Mouse (Mus musculus): ENCODE data around the gene Il1r1. TPM values are rescaled to one million over a fixed set of nuclear protein-coding genes. Genes with fewer than 3 reads are reported as not detected.
A peak's percentile ranks its signal among the peaks of the same experiment; 100 is the strongest.
"Not testable (repeated sequence)": the region's sequence is repeated elsewhere in the genome, so short reads cannot be mapped to it uniquely, and the experiment has no call there.

Gene Il1r1
- polyA plus RNA-seq, 1 experiment: 3.4 TPM

DNA sequence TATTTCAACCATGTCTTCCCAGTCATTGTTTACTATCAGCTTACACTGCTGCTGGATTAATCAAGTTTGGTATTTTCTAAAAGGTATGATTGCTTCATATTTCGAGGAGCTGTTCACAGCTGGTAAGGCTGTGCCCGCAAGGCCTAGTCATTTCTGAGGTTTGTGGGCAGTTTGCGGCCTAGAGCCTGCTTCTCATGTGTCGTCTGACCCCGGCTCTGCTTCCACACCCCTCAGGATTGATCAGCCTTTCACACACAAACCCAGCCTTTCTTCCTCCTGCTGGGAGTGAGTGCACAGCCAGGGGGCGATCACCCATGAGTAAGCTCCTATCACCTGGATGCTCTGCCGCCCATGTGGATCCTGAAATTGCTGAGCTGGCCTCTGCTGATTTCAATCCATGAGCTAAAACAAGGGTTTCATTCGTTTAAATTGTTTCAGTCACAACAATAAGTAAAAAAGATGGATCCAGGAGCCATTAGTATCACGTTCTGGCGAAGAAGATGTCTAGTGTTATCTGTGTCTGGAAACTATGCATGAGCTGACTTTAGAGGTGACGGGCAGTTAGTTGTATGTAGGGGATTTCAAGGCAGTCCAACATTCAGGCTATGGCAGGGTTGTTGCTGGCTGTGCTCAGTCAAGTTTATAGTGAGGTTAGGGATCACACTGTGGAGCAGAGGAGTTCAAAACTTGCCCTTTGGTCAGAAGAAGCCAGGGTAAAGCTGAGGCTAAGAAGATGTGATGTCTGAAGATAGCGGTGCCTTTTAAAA lies 65.8 kb downstream of the Il1r1 start:
- TF ChIP-seq CTCF (conservative IDR thresholded peaks at IDR 0.05; ENCODE audit: insufficient read depth, insufficient read length, low read depth, low read length): 0 out of 2 replicates have a peak, but pooled peaks have one; percentile 15
- TF ChIP-seq POLR2A (IDR thresholded peaks at IDR 0.05; ENCODE audit: low read depth, low read length): no peak
- no peaks in the 10 kb centered on the region for H3K27me3 ChIP-seq (replicated peaks; ENCODE audit: control insufficient read depth, insufficient read depth, low read length)
- WGBS: 78% methylated on average over 12 of the region's 12 CpGs

DNA sequence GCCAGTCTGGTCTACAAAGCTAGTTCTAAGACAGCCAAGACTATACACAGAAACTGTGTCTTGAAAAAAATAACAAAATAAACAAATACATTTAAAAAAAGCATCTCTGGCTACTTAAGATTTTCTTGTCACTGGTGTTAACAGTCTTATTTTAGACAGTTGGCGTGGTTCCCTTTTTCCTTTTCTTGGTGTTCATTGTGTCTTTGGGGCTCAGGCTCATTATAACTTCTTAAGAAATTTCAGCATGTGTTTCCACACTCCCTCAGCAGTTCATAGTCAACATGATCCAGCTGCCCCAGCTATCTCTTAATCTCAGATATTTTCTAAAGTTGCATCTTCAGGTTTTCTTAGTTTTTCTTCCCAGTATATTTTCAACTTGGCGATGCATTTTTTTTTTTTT lies 67.4 kb downstream of the Il1r1 start:
- 89% methylated on average over 2 of the region's 2 CpGs for WGBS
- H3K27me3 ChIP-seq (replicated peaks; ENCODE audit: control insufficient read depth, insufficient read depth, low read length): no peaks in the 10 kb centered on the region
- no peak overlapping the region for H3K27ac ChIP-seq (ENCODE audit: insufficient read depth, low read depth, low read length)
- H3K36me3 ChIP-seq (ENCODE audit: control insufficient read depth, insufficient read depth, low read length): no peaks in the 10 kb centered on the region
- no peak overlapping the region for H3K4me3 ChIP-seq (ENCODE audit: insufficient read depth, low read depth, low read length)
- 0 out of 2 replicates have a peak, but pooled peaks cover 3% of the 10 kb centered on the region for H3K4me1 ChIP-seq (ENCODE audit: control insufficient read depth, insufficient read depth, low read length)
- DNase-seq: no peak
- TF ChIP-seq POLR2A (IDR thresholded peaks at IDR 0.05; ENCODE audit: low read depth, low read length) (no peak), CTCF (conservative IDR thresholded peaks at IDR 0.05; ENCODE audit: insufficient read depth, insufficient read length, low read depth, low read length) (no peak)

More for the DNA sequence above, 65.8 kb downstream of the Il1r1 start:
- Histone ChIP-seq H3K36me3 (ENCODE audit: control insufficient read depth, insufficient read depth, low read length) (no peaks in the 10 kb centered on the region), H3K27ac (ENCODE audit: insufficient read depth, low read depth, low read length) (no peak overlapping the region), H3K4me1 (ENCODE audit: control insufficient read depth, insufficient read depth, low read length) (0 out of 2 replicates have a peak, but pooled peaks cover 3% of the 10 kb centered on the region), H3K4me3 (ENCODE audit: insufficient read depth, low read depth, low read length) (no peak overlapping the region)
- no peak for DNase-seq

DNA sequence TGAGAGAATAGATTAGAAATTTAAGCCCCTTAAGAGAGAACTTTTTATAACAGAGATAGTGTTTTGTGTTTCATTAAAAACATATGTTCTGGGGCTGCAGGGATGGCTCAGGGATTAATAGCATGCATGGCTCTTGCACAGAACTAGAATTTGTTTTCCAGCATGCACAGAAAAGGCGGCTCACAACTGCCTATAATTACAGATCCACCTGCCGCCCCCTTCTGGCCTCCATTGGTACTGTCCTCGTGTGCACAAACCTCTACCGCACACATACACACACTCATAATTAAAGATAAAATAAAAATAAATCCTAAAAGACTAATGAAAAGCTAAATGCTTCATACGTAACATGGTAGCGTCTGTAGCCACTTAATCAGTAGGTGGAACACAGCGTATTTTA lies 69.0 kb downstream of the Il1r1 start:
- Histone ChIP-seq H3K36me3 (ENCODE audit: control insufficient read depth, insufficient read depth, low read length) (no peaks in the 10 kb centered on the region), H3K27me3 (replicated peaks; ENCODE audit: control insufficient read depth, insufficient read depth, low read length) (no peaks in the 10 kb centered on the region), H3K4me3 (ENCODE audit: insufficient read depth, low read depth, low read length) (no peak overlapping the region), H3K27ac (ENCODE audit: insufficient read depth, low read depth, low read length) (no peak overlapping the region), H3K4me1 (ENCODE audit: control insufficient read depth, insufficient read depth, low read length) (0 out of 2 replicates have a peak, but pooled peaks cover 2% of the 10 kb centered on the region)
- TF ChIP-seq CTCF (conservative IDR thresholded peaks at IDR 0.05; ENCODE audit: insufficient read depth, insufficient read length, low read depth, low read length) (peak; percentile 40; the same call in 1 of the 2 replicates), POLR2A (IDR thresholded peaks at IDR 0.05; ENCODE audit: low read depth, low read length) (no peak)
- no peak for DNase-seq
- 96% methylated on average over 7 of the region's 7 CpGs for WGBS

DNA sequence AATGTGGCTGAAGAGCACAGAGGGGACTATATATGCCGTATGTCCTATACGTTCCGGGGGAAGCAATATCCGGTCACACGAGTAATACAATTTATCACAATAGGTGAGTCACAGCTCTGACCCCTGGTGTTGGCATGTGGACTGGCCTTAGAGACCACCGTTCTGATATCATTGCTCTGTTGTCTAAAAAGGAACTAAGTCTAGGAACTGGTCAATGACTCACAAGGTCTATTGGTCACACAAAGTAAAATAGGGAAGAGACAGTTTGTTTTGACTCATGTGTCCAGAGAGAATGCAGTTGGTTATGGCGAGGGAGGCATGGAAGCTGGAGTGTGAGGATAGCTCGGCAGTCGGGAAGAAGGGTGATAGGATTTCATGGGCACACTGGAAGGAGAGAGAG lies 69.9 kb downstream of the Il1r1 start:
- TF ChIP-seq POLR2A (IDR thresholded peaks at IDR 0.05; ENCODE audit: low read depth, low read length) (no peak), CTCF (conservative IDR thresholded peaks at IDR 0.05; ENCODE audit: insufficient read depth, insufficient read length, low read depth, low read length) (no peak)
- Histone ChIP-seq H3K27me3 (replicated peaks; ENCODE audit: control insufficient read depth, insufficient read depth, low read length) (no peaks in the 10 kb centered on the region), H3K36me3 (ENCODE audit: control insufficient read depth, insufficient read depth, low read length) (no peaks in the 10 kb centered on the region), H3K4me3 (ENCODE audit: insufficient read depth, low read depth, low read length) (no peak overlapping the region), H3K4me1 (ENCODE audit: control insufficient read depth, insufficient read depth, low read length) (no peaks in the 10 kb centered on the region), H3K27ac (ENCODE audit: insufficient read depth, low read depth, low read length) (no peak overlapping the region)
- 76% methylated on average over 9 of the region's 9 CpGs for WGBS
- DNase-seq: no peak

DNA sequence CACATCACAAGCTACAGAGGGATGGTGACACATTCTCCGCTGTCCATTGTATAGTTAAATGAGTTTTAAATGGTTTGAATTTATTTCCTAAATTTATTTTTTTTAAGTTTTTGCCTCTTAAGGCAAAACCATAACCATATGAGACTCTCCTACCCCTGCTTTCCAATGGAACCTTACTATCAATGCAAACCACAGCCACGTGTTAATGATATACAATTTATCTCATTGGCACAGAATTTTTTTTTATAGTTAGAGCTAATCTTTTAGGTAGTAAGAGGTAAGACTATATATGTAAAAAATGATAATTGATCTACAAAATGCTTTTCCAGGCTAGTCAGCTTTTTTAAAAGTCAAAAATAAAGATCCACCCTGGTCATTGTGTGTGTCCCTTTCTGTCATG lies 73.2 kb downstream of the Il1r1 start:
- no peak overlapping the region for H3K4me3 ChIP-seq (ENCODE audit: insufficient read depth, low read depth, low read length)
- H3K27ac ChIP-seq (ENCODE audit: insufficient read depth, low read depth, low read length): no peak overlapping the region
- 93% methylated on average over 2 of the region's 2 CpGs for WGBS
- TF ChIP-seq CTCF (conservative IDR thresholded peaks at IDR 0.05; ENCODE audit: insufficient read depth, insufficient read length, low read depth, low read length) (no peak), POLR2A (IDR thresholded peaks at IDR 0.05; ENCODE audit: low read depth, low read length) (no peak)
- H3K4me1 ChIP-seq (ENCODE audit: control insufficient read depth, insufficient read depth, low read length): no peaks in the 10 kb centered on the region
- H3K36me3 ChIP-seq (ENCODE audit: control insufficient read depth, insufficient read depth, low read length): no peaks in the 10 kb centered on the region
- H3K27me3 ChIP-seq (replicated peaks; ENCODE audit: control insufficient read depth, insufficient read depth, low read length): no peaks in the 10 kb centered on the region
- no peak for DNase-seq

DNA sequence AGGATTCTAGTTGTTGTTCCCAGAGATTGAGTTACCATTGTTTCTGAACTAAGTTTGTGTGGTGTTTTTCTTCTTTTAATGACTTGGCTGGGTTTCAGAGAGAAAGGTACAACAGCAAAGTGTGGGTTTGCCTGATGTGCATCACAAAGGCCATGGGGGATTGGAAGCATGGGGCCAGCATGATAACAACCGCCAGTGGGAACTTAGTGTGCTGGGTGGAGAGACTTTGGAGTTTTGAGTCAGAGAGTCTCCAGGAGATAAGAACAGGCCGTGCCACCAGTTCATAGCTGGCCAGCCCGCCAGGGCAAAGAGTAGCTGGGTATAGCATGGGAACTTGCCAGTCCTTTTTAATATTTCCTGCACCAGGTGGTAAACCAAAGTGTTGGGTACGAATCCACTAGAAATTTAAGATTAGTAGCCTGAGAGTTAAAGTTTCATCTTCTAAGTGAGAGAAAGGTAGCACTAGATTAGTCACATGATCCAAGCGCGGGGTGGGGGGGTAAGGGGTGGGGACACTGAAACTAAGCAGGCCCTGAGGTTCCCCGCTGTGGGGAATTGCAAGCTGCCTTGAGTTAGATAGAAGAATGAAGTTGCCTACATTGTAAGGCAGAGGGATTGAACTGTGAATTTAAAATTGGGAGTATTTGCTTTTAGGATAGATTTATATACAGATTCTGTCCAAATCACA lies 78.4 kb downstream of the Il1r1 start:
- DNase-seq: no peak
- H3K27ac ChIP-seq (ENCODE audit: insufficient read depth, low read depth, low read length): no peak overlapping the region
- TF ChIP-seq POLR2A (IDR thresholded peaks at IDR 0.05; ENCODE audit: low read depth, low read length) (no peak), CTCF (conservative IDR thresholded peaks at IDR 0.05; ENCODE audit: insufficient read depth, insufficient read length, low read depth, low read length) (no peak)
- H3K36me3 ChIP-seq (ENCODE audit: control insufficient read depth, insufficient read depth, low read length): no peaks in the 10 kb centered on the region
- H3K27me3 ChIP-seq (replicated peaks; ENCODE audit: control insufficient read depth, insufficient read depth, low read length): no peaks in the 10 kb centered on the region
- H3K4me3 ChIP-seq (ENCODE audit: insufficient read depth, low read depth, low read length): no peak overlapping the region
- no peaks in the 10 kb centered on the region for H3K4me1 ChIP-seq (ENCODE audit: control insufficient read depth, insufficient read depth, low read length)
- WGBS: 83% methylated on average over 7 of the region's 7 CpGs

DNA sequence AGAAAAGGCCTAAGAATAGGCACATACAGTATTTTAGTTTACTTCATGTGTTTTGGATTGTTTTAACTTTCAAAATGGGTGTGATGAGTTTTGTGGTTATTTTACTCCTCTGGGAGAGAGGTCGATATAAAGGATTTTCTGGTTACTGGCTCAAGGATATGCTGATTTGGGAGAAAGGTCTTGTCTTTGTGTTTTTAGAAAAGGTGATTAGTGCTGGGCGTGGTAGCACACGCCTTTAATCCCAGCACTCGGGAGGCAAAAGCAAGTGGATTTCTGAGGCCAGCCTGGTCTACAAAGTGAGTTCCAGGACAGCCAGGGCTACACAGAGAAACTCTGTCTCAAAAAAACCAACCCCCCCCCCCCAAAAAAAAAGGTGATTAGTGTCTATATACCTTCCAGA lies 79.4 kb downstream of the Il1r1 start:
- H3K36me3 ChIP-seq (ENCODE audit: control insufficient read depth, insufficient read depth, low read length); H3K4me3 ChIP-seq (ENCODE audit: insufficient read depth, low read depth, low read length); H3K4me1 ChIP-seq (ENCODE audit: control insufficient read depth, insufficient read depth, low read length); H3K27ac ChIP-seq (ENCODE audit: insufficient read depth, low read depth, low read length); H3K27me3 ChIP-seq (replicated peaks; ENCODE audit: control insufficient read depth, insufficient read depth, low read length); DNase-seq: not testable (repeated sequence)
- 78% methylated on average over 4 of the region's 4 CpGs for WGBS
